Mouse (Mus musculus): Measurements from ENCODE around the gene Eif4g2. TPM values are rescaled to one million over a fixed set of nuclear protein-coding genes. Genes with fewer than 3 reads are reported as not detected.
A peak's percentile ranks its signal among the peaks of the same experiment; 100 is the strongest.

Gene Eif4g2
- total RNA-seq, 2 experiments from 2014 or later: 625 to 714 TPM

DNA sequence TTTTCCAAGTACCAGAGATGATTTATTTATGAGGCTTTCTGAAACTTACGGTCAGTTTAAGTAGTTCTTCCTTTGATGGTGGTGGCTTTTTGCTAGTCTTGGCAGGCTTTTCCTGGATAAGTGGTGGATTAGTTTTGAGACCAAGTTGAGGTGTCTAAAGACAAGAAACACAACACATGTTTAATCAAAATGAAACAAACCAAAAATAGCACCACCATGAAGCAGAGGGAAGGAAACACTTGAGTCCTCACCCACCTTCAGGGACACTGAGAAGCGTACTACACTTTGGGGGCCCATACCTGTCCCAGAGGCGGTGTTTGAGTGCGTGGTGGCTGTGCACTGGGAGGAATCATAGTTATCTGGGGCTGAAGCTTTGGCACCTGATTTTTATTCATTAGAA, 7.5 kb downstream of the Eif4g2 start:
- intact Hi-C loops (cut with DNase I): no loop called here
- DNase-seq: no peak

DNA sequence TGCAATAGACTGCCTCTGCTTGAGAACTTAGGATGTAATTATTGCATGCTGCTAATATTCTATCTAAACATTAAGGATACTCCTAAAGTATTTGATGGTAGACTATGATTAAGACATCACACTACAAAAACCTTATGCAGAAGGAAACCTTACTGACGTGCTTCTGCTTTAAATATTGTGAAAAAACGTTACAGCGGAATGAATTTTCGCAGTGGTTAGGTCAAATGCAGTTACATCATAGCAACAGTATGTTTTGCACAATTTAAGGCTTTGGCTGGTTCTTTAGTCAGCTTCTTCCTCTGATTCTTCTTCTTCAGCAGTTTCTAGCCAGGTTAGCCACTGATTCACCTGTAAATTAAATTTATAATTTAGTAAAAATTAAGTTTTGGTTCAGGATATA, 10.4 kb downstream of the Eif4g2 start:
- no peak for DNase-seq
- intact Hi-C loops (cut with DNase I): no loop called here

DNA sequence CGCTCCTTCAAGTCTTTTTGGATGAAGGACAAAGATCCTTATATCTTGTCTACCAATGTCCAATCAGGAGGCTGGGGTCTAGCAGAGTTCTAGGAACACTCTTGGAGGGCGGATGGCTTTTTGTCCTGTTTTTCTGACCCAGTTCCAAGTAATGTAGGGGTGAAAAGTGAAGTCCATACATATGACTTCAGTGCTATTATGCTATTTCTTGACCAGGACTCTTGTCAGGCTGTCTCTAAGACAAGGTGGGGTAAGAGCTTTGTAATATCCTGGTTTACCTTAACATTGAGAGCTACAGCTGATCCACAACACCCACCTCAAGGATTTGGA, 12.7 kb downstream of the Eif4g2 start:
- no peak for DNase-seq
- intact Hi-C loops (cut with DNase I): no loop called here

DNA sequence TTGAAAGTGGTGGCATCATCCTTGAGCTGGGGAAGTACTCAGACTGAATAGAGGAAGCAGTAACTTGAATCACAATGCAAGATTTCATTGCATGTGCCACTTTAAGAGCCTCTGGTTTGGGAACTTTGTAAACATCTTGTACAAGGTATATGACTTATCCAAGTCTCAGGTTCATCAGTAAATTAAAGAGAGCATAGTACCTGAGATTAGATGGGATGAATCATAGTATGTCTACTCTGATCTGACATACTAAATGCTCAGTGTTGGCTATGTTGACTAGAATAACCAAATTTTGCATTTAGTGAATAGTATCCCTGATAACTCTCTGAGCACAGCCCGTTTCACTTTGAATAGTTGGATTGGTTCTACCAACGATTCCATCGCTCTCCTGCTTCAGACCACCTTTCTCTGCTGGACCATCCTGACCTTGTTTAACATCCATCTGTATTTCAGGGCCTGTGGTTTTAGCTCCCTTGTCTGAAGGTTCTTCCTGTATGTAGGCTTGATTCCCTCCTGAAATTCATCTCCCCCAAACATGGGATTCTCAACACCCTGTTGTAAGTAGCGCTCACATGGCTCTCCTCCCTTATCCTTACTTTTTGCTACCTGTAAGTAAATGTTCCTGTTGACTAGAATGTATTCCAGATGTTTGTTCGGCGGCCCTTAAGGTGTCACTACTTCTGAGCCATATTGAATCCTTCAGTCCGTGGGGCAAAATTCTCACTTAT, 13.2 kb downstream of the Eif4g2 start:
- DNase-seq: no peak
- intact Hi-C loops (cut with DNase I): no loop called here

DNA sequence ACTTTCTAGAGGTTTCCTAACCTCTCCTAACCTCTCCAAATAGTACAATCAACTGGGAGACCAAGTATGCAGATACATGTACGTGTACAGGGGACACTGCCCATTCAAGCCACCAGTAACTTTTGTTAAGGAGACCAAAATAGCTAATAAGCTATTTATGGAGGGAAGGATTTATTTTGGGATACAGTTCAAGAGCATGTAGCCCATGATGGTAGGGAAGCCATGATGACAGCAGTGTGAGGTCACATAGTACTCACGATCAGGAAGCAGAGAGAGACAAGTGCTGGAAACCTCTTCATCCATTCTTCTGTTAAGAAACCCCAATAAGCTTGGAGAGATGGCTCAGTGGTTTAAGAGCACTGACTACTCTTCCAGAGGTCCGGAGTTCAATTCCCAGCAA, 14.6 kb downstream of the Eif4g2 start:
- DNase-seq: no peak
- intact Hi-C loops (cut with DNase I): no loop called here

- no peak for DNase-seq
- intact Hi-C loops (cut with DNase I): no loop called here
Measured at GRCm38 (mm10) chr7:111062971-111063370, 19.9 kb downstream of the Eif4g2 start.

DNA sequence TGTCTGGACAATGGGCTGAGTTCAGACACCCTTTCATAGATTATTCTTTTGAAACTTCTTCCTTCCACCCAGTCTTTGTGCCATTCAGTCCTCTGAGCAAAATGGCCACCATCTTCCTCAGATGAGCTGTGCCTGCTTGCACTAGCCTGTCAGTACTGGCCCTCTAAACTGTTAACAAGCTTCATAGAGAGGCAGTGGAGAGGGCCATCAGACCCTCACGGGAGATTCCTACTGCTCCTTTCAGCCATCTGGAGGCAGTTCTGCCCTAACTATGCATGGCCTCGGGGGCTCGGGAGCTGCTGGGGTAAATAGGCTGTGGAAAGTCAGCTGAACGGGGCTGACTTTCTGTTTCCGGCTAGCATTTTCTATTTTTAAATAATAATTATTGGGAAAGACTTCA, 23.3 kb downstream of the Eif4g2 start:
- DNase-seq: no peak
- intact Hi-C loops (cut with DNase I): no loop called here

GRCm38 (mm10) chr7:111055984-111056657, 26.7 kb downstream of the Eif4g2 start:
- no peak for DNase-seq
- intact Hi-C loops (cut with DNase I): no loop called here

- DNase-seq: no peak
Measured at GRCm38 (mm10) chr7:111055221-111055620, 27.6 kb downstream of the Eif4g2 start.

DNA sequence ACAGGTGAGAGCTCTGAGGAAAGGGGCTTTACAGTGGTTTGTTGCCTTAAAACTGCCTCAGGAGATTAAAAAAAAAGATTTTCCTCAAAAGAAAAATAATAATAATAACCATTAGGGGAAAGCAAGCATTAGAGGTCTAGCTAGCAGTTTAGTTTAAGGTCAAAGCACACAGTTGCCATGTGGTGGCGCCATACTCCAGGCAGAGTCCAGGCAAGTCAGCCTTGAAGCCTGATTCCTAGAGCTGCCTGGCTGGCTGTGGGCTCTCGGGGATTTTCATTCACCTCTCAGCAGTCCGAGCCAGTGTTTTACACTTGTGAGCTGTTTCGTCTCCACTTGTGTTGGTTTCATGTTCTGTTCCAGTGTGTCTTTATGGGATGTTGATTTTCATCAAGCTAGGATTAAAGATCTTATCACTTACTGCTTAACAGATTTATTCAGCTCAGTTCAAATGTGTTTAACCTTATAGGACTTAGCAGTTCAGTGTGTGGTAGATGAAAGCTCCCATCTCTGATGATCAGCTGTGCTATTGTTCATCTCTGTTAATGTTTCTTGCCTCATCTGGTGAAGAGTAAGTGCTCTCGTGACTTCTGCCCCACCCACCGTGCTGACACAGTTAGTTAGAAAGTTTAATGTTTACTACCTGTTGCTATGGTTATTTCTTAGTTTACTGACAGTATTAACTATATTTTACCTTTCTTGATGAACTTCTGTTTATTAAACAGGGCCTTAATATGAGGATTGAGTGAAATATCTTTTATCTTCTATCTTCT, 33.0 kb downstream of the Eif4g2 start:
- intact Hi-C loops (cut with DNase I): loop anchor here (2.0 to 5.0 kb wide), 2 partner anchors 131 to 192 kb away; no protein-coding TSS in a partner anchor
- peak; percentile 47 to 55 for DNase-seq

More at GRCm38 (mm10) chr7:111055221-111055620, 27.6 kb downstream of the Eif4g2 start:
- intact Hi-C loops (cut with DNase I): no loop called here

DNA sequence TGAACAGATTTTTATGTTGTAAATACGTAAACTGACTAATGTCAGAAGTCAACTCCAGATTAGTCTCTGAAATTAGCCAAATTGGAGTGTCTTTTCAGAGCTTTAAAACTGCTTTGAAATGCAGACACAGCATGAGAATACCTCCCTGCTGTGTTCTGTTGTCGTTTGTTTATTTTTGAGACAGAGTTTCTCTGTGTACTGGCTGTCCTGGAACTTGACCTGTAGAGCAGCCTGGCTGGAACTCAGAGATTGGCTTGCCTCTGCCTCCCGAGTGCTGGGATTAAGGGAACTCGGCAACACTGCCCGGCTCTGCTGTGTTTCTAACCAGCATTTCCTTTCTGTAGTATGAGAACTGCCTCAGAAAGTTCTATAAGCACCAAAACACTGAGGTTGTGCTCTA, 33.9 kb downstream of the Eif4g2 start:
- intact Hi-C loops (cut with DNase I): loop anchor here (5.0 kb wide), 1 partner anchor 193 kb away; no protein-coding TSS in a partner anchor
- DNase-seq: no peak

GRCm38 (mm10) chr7:111029046-111029553, 53.7 kb downstream of the Eif4g2 start:
- intact Hi-C loops (cut with DNase I): no loop called here
- no peak for DNase-seq

GRCm38 (mm10) chr7:111028281-111029045, 54.4 kb downstream of the Eif4g2 start, which contains the start of gene Ctr9:
TSS of gene Ctr9 (plus strand) at chr7:111028951.
- DNase-seq: peak; percentile 86 to 95
- intact Hi-C loops (cut with DNase I): no loop called here

- DNase-seq: no peak
- intact Hi-C loops (cut with DNase I): no loop called here
Measured at GRCm38 (mm10) chr7:111024912-111025311, 57.9 kb downstream of the Eif4g2 start.

- intact Hi-C loops (cut with DNase I): no loop called here
- no peak for DNase-seq
Measured at GRCm38 (mm10) chr7:111024068-111024594, 58.7 kb downstream of the Eif4g2 start.

DNA sequence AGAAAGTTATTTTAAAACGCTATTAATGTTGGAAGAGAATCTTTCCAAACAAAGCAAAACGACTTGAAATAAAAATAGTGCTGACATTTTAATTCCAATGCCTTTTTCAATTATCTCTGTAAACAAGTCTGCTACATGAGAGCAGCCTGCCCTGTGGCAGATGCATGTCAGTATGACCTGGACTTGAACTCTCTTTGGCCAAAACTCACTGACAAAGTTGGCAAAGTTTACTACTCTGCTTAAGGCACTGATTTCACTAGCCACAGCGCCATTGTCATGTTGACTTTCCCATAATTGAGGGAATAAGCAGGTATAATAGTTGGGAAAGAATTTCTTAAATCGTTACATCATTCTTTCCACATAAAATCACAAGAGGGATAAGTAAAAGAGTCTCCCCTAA, 62.0 kb downstream of the Eif4g2 start:
- intact Hi-C loops (cut with DNase I): no loop called here
- DNase-seq: no peak

All from gastrocnemius, postnatal 36 days (tissue).